Mouse (Mus musculus) heart, embryonic 16.5 days (tissue): ENCODE data around the gene Pigl. TPM values are rescaled to one million over a fixed set of nuclear protein-coding genes. Genes with fewer than 3 reads are reported as not detected.

Experiments used
- ATAC-seq: fragments of 200-750 bp; cut with Nextera tagmentation; replicated peaks from 2 replicates; pipeline ENCODE4 v1.8.0; 2017; ENCODE audit warnings: moderate number of reproducible peaks; ENCODE audit not compliant: insufficient read depth, low FRiP score; ENCODE audit errors: extremely low read depth
- H3K27ac ChIP-seq: fragments of 300-500 bp; sonication (generic); 2 replicates; pipeline ENCODE4 v1.5.1; 2014; ENCODE audit warnings: mild to moderate bottlenecking, low read length, control low read depth, moderate library complexity
- H3K27me3 ChIP-seq: fragments of 300-500 bp; sonication (generic); 2 replicates; pipeline ENCODE4 v1.6.1; 2014; ENCODE audit warnings: low read length, mixed read lengths; ENCODE audit not compliant: control insufficient read depth, insufficient read depth
- H3K36me3 ChIP-seq: fragments of 300-500 bp; sonication (generic); 2 replicates; pipeline ENCODE4 v1.6.1; 2014; ENCODE audit not compliant: control insufficient read depth, insufficient read depth
- H3K4me1 ChIP-seq: fragments of 300-500 bp; sonication (generic); 2 replicates; pipeline ENCODE4 v1.6.1; 2014; ENCODE audit warnings: low read length, mixed read lengths; ENCODE audit not compliant: control insufficient read depth, insufficient read depth
- H3K4me2 ChIP-seq: fragments of 300-500 bp; sonication (generic); 2 replicates; pipeline ENCODE4 v1.6.1; 2014; ENCODE audit warnings: low read depth, mild to moderate bottlenecking, control low read depth, low read length
- H3K4me3 ChIP-seq: fragments of 300-500 bp; sonication (generic); 2 replicates; pipeline ENCODE4 v1.5.1; 2014; ENCODE audit warnings: mild to moderate bottlenecking, control low read depth, low read length
- H3K9ac ChIP-seq: fragments of 300-500 bp; sonication (generic); 2 replicates; pipeline ENCODE4 v1.6.1; 2014; ENCODE audit warnings: low read length, control low read depth
- H3K9me3 ChIP-seq: fragments of 300-500 bp; sonication (generic); replicated peaks from 2 replicates; pipeline ENCODE4 v1.6.1; 2016; ENCODE audit warnings: low read length; ENCODE audit not compliant: control insufficient read depth
- WGBS: fragments of 180-500 bp; shearing (Covaris S2); extraction: QIAGEN DNeasy Blood & Tissue Kit; methylation state at CpG from one replicate; pipeline ENCODE4 v1.1.7; 2014; 5-methylcytosine and 5-hydroxymethylcytosine counted together
- polyA plus RNA-seq: library from polyadenylated mRNA; unstranded; fragments of >200 nt; fragmentation: Nextera tagmentation; extraction: Ambion mirVana; gene quantifications from 2 replicates; pipeline ENCODE4 v1.2.1, GENCODE M21; 2015

The Pigl gene
- polyA plus RNA-seq, 1 experiment from 2014 or later, result 7.2 TPM

GRCm38 (mm10) chr11:62518991-62519390 is 60.7 kb downstream of the Pigl start:
- H3K27ac ChIP-seq, result no peak overlapping the region

GRCm38 (mm10) chr11:62522283-62522682 is 64.0 kb downstream of the Pigl start:
- Histone ChIP-seq H3K4me3 (no peak overlapping the region), H3K9me3 (no peaks in the 10 kb centered on the region), H3K9ac (no peak overlapping the region), H3K27ac (no peak overlapping the region), H3K4me2 (no peak overlapping the region), H3K27me3 (no peaks in the 10 kb centered on the region), H3K36me3 (no peaks in the 10 kb centered on the region), H3K4me1 (no peaks in the 10 kb centered on the region)
- 32% methylated on average over 2 of the region's 2 CpGs for WGBS
- ATAC-seq, result no peak

More at GRCm38 (mm10) chr11:62518991-62519390, 60.7 kb downstream of the Pigl start:
- Histone ChIP-seq H3K9ac (no peak overlapping the region), H3K4me3 (no peak overlapping the region), H3K27me3 (no peaks in the 10 kb centered on the region), H3K36me3 (no peaks in the 10 kb centered on the region), H3K4me2 (no peak overlapping the region), H3K4me1 (no peaks in the 10 kb centered on the region), H3K9me3 (no peaks in the 10 kb centered on the region)
- WGBS, result 31% methylated on average over 2 of the region's 2 CpGs
- no peak for ATAC-seq

DNA sequence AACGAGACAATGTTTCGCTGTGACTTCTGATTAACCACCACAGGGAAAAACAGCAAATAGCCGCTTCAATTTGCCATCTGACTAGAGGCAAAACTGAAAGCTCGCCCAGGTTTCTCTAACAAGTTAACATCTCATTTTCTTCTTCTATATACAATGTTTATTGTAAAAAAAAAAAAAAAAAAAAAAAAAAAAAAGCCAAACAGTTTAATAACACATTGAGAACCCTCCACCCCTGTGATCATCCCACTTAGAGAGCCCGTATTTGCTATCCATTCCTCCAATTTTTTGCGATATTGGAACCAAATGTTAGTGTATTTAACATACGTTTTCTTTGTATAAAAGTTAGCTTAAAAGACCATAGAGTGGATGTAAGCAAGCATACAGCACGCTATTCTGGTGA is 78.8 kb downstream of the Pigl start:
- ATAC-seq, result no peak

GRCm38 (mm10) chr11:62537590-62537989 is 79.3 kb downstream of the Pigl start:
- Histone ChIP-seq H3K36me3 (no peaks in the 10 kb centered on the region), H3K27ac (no peak overlapping the region), H3K4me2 (peak overlapping the region; percentile 48), H3K4me3 (0 out of 2 replicates have a peak overlapping the region, but pooled peaks have one; percentile 4), H3K4me1 (peaks cover 3% of the 10 kb centered on the region; the same call in 1 of the 2 replicates), H3K27me3 (no peaks in the 10 kb centered on the region), H3K9ac (peak overlapping the region; percentile 45; the same call in 1 of the 2 replicates), H3K9me3 (no peaks in the 10 kb centered on the region)
- 45% methylated on average over 7 of the region's 7 CpGs for WGBS
- ATAC-seq, result no peak

More for the DNA sequence above, 78.8 kb downstream of the Pigl start:
- Histone ChIP-seq H3K9me3 (no peaks in the 10 kb centered on the region), H3K27me3 (no peaks in the 10 kb centered on the region), H3K4me2 (no peak overlapping the region), H3K4me3 (no peak overlapping the region), H3K9ac (no peak overlapping the region), H3K27ac (no peak overlapping the region), H3K4me1 (peaks cover 3% of the 10 kb centered on the region; the same call in 1 of the 2 replicates), H3K36me3 (no peaks in the 10 kb centered on the region)
- WGBS, result 93% methylated on average over 8 of the region's 8 CpGs

DNA sequence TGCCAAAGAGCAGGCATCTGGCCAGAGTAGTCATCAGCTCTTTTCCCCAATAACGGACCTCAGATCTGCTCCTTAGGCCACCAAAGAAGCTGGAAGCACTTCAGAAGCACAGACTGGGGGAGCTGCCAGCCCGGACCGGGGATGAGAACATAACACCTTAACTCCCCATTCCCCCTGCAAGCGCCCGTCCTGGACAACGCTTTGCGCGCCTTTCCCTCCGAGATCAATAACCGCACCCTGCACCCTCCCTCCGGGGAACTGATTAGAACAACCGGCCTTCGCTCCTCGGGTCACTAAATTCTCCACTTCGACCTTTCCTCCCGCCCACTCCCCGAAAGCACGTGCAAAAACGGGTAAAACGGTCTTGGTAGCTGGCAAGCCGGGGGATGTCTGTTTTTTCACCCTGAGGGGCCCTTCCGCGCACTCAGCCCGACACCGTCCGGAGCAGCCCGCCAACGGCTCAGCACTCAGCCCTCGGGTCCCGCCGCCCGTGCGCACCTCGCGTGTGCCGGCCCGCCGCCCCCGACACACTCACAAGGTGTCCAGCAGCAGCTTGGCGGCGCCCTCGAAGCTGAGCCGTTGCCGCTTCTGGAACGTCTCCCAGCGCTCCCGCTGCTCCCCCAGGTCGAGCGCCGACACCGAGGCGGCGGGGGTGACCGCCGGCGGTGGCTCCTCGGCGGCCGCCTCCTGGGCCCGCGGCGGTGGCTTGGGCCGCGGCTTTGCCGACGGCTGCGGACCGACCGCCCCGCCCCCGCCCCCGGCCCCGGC is 80.2 kb downstream of the Pigl start:
- Histone ChIP-seq H3K27me3 (no peaks in the 10 kb centered on the region), H3K4me3 (peak overlapping the region; percentile 80), H3K27ac (peak overlapping the region; percentile 64), H3K4me1 (peaks cover 3% of the 10 kb centered on the region; the same call in 1 of the 2 replicates), H3K4me2 (peak overlapping the region; percentile 98), H3K9me3 (no peaks in the 10 kb centered on the region), H3K9ac (peak overlapping the region; percentile 89), H3K36me3 (no peaks in the 10 kb centered on the region)
- ATAC-seq, result peak; percentile 76
- 1% methylated on average over 71 of the region's 73 CpGs for WGBS

DNA sequence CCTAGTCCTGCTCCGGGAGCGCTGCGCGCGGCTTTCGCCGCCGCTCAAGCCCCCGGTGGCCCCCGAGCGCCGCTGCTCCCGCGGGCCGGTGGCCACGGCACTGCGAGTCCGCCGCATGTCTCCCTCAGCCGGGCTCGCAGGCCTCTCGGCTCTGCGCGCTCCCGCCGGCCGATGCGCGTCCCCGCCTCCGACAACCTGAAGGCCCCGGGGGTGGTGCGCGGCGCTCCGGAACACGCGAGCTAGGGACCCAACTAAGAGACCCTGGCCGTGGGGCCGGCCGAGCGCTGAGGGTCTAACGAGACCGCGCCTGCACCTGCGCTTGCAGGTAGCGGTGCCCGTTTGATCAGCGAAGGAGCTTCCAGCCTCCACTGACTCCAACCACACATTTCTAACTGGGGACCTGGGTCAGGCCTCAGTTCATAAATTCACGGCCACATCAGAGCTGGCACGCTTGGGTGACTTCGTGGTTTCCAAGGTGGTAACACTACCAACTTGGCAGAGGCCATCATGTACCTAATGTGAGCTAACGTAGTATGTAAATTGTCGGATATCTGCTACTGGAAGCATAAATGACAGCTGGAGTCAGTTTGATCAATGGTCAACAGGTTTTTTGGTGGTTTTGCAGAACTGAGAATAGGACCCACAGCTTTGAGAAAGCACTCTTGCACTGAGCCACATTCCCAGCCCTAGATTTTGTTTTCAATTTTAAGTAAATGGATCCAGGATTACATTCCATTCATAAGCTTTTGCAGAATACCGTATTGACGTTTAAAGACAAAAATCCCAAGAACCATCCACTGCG is 81.0 kb downstream of the Pigl start, which contains the start of gene Cenpv:
Gene Cenpv, minus strand, starts transcription at position 173 of the 802 bp plus-strand sequence.
- ATAC-seq, result peak; percentile 50
- Histone ChIP-seq H3K4me1 (peaks cover 3% of the 10 kb centered on the region; the same call in 1 of the 2 replicates), H3K36me3 (no peaks in the 10 kb centered on the region), H3K4me2 (peak within 1 kb of the TSS; percentile 98), H3K9me3 (no peaks in the 10 kb centered on the region), H3K27ac (peak within 1 kb of the TSS; percentile 64), H3K27me3 (no peaks in the 10 kb centered on the region), H3K9ac (peak within 1 kb of the TSS; percentile 89), H3K4me3 (peak within 1 kb of the TSS; percentile 80)
- WGBS, result 7% methylated on average over 57 of the region's 57 CpGs

GRCm38 (mm10) chr11:62540167-62540566 is 81.9 kb downstream of the Pigl start:
- no peaks in the 10 kb centered on the region for H3K27me3 ChIP-seq
- no peak for ATAC-seq
- H3K27ac ChIP-seq, result no peak overlapping the region
- H3K9ac ChIP-seq, result no peak overlapping the region
- peaks cover 3% of the 10 kb centered on the region; the same call in 1 of the 2 replicates for H3K4me1 ChIP-seq
- no peaks in the 10 kb centered on the region for H3K36me3 ChIP-seq
- no peak overlapping the region for H3K4me2 ChIP-seq
- H3K9me3 ChIP-seq, result no peaks in the 10 kb centered on the region
- 82% methylated on average over 7 of the region's 7 CpGs for WGBS
- no peak overlapping the region for H3K4me3 ChIP-seq

GRCm38 (mm10) chr11:62540969-62541368 is 82.7 kb downstream of the Pigl start:
- no peaks in the 10 kb centered on the region for H3K9me3 ChIP-seq
- ATAC-seq, result no peak
- no peak overlapping the region for H3K4me2 ChIP-seq
- 60% methylated on average over 2 of the region's 2 CpGs for WGBS
- no peaks in the 10 kb centered on the region for H3K27me3 ChIP-seq
- peaks cover 3% of the 10 kb centered on the region; the same call in 1 of the 2 replicates for H3K4me1 ChIP-seq
- H3K36me3 ChIP-seq, result no peaks in the 10 kb centered on the region
- H3K27ac ChIP-seq, result no peak overlapping the region
- no peak overlapping the region for H3K9ac ChIP-seq
- no peak overlapping the region for H3K4me3 ChIP-seq
